Mouse (Mus musculus): Measurements from ENCODE around the gene Olfr1028.

DNA sequence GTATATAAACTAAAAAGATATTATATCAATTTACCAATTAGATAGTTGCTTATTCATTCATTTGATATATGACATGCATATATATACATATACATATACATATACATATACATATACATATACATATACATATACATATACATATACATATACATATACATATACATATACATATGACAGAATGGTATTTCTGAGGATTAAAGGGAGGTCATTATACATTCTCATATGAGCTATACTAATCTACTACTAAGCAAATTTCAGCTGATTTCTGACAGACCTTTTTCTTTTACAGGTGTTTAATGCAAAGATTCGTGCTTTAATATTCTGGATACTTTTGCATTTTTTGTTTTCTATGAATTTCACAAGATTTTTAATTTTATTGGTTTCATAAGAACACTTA is at the start of gene Olfr1028:
- no peak for TF ChIP-seq MAX (IDR thresholded peaks at IDR 0.05; ENCODE audit: low read length)
- no peak for TF ChIP-seq TCF12 (IDR thresholded peaks at IDR 0.05; ENCODE audit: low read depth, low read length)
- no peak for TF ChIP-seq ETS1 (conservative IDR thresholded peaks at IDR 0.05; ENCODE audit: low read depth, low read length)
- TF ChIP-seq UBTF (IDR thresholded peaks at IDR 0.05; ENCODE audit: low read depth, low read length): no peak
- TF ChIP-seq EP300 (IDR thresholded peaks at IDR 0.05; ENCODE audit: low read length): no peak
